Mouse (Mus musculus): ENCODE results near the gene Galnt9.

- TF ChIP-seq CTCF (IDR thresholded peaks at IDR 0.05; ENCODE audit: low read depth, low read length) (no peak), GATA1 (IDR thresholded peaks at IDR 0.05; ENCODE audit: borderline replicate concordance, low read length) (no peak), POLR2AphosphoS5 (IDR thresholded peaks at IDR 0.05; ENCODE audit: insufficient replicate concordance, low read depth, low read length) (no peak)
Measured at GRCm38 (mm10) chr5:110604311-110604710, 60.2 kb downstream of the Galnt9 start.

Measured in G1E (cell line).